Mouse (Mus musculus) testis, adult 2 months (tissue): ENCODE results near the gene Fam155a. TPM values are rescaled to one million over a fixed set of nuclear protein-coding genes. Genes with fewer than 3 reads are reported as not detected.

Source experiments
- H3K27ac ChIP-seq: fragments of 200-500 bp; 2 replicates; pipeline ENCODE4 v1.5.1; 2012; ENCODE audit warnings: low read depth, low read length; ENCODE audit not compliant: control insufficient read depth, insufficient read depth
- H3K27me3 ChIP-seq: fragments of 200-500 bp; 2 replicates; pipeline ENCODE4 v1.6.1; 2012; ENCODE audit warnings: mild to moderate bottlenecking, low read length, moderate library complexity; ENCODE audit not compliant: control insufficient read depth, insufficient read depth
- H3K36me3 ChIP-seq: fragments of 200-500 bp; 2 replicates; pipeline ENCODE4 v1.6.1; 2012; ENCODE audit warnings: mild to moderate bottlenecking, low read length; ENCODE audit not compliant: control insufficient read depth, insufficient read depth
- H3K4me1 ChIP-seq: fragments of 200-500 bp; 2 replicates; pipeline ENCODE4 v1.6.1; 2012; ENCODE audit warnings: low read length; ENCODE audit not compliant: control insufficient read depth, insufficient read depth
- H3K4me3 ChIP-seq: fragments of 200-500 bp; 2 replicates; pipeline ENCODE4 v1.5.1; 2012; ENCODE audit warnings: low read depth, mild to moderate bottlenecking, low read length, moderate library complexity, mixed read lengths; ENCODE audit not compliant: control insufficient read depth
- CTCF ChIP-seq: fragments of 200-500 bp; IDR thresholded peaks from 2 replicates; pipeline ENCODE4 v1.5.1; 2012; ENCODE audit warnings: low read depth, mild to moderate bottlenecking, inconsistent platforms, low read length, moderate library complexity; ENCODE audit not compliant: control insufficient read depth, insufficient read depth, insufficient replicate concordance
- POLR2A ChIP-seq: fragments of 200-500 bp; IDR thresholded peaks from 2 replicates; pipeline ENCODE4 v1.6.1; 2012; ENCODE audit warnings: low read depth, mild to moderate bottlenecking, inconsistent platforms, low read length, moderate library complexity; ENCODE audit not compliant: control insufficient read depth
- polyA plus RNA-seq: library from polyadenylated mRNA; depleted of rRNA; stranded (reverse); fragments of >200 nt; gene quantifications from 2 replicates; pipeline ENCODE4 v1.2.3, GENCODE M21; 2012

Fam155a gene
- polyA plus RNA-seq, 1 experiment = not detected

DNA sequence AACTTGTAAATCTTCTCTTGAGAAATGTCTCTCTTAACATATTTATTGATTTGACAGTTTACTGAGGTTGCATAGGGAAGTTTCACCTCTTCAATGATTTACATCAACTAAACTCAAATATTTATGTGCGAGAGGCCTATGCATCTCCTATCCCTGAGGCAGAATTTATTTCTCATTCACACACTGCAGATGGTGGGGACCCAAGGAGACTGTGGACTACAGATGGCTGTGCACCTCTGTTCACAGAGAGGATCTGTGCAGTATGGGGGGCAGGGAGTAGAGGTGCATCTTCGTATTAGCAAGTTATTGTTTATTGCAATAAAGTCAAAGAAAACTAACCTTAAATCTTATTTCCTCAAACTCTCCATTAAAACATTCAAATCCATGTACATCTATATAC is 346.9 kb downstream of the Fam155a start:
- Histone ChIP-seq H3K4me1 (no peaks in the 10 kb centered on the region), H3K27me3 (no peaks in the 10 kb centered on the region), H3K36me3 (no peaks in the 10 kb centered on the region), H3K27ac (no peak overlapping the region), H3K4me3 (no peak overlapping the region)
- TF ChIP-seq CTCF = no peak
- TF ChIP-seq POLR2A = no peak

DNA sequence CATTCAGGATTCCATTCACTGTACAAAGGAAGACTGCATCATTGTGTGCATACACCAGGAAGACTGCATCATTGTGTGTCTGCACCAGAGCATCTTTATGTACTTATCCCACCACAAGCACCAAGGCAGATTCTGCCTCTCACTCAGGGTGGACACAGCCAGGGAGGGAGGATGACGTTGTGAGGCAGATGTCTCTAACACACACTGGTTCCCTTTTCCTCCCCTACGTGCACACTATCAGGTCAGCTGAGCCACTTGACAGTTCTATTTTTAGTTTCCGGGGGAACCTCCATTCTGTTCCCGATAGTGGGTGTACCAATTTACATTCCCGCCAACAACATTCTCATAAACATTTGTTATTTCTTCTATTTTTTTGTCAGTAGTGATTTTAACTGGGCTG is 347.4 kb downstream of the Fam155a start:
- Histone ChIP-seq H3K4me1 (no peaks in the 10 kb centered on the region), H3K27ac (no peak overlapping the region), H3K4me3 (no peak overlapping the region), H3K36me3 (no peaks in the 10 kb centered on the region), H3K27me3 (no peaks in the 10 kb centered on the region)
- TF ChIP-seq POLR2A (no peak), CTCF (no peak)

GRCm38 (mm10) chr8:9423184-9423583 is 347.8 kb downstream of the Fam155a start:
- TF ChIP-seq CTCF (no peak), POLR2A (no peak)
- no peaks in the 10 kb centered on the region for H3K36me3 ChIP-seq
- no peak overlapping the region for H3K27ac ChIP-seq
- no peak overlapping the region for H3K4me3 ChIP-seq
- H3K4me1 ChIP-seq = no peaks in the 10 kb centered on the region
- H3K27me3 ChIP-seq = no peaks in the 10 kb centered on the region

DNA sequence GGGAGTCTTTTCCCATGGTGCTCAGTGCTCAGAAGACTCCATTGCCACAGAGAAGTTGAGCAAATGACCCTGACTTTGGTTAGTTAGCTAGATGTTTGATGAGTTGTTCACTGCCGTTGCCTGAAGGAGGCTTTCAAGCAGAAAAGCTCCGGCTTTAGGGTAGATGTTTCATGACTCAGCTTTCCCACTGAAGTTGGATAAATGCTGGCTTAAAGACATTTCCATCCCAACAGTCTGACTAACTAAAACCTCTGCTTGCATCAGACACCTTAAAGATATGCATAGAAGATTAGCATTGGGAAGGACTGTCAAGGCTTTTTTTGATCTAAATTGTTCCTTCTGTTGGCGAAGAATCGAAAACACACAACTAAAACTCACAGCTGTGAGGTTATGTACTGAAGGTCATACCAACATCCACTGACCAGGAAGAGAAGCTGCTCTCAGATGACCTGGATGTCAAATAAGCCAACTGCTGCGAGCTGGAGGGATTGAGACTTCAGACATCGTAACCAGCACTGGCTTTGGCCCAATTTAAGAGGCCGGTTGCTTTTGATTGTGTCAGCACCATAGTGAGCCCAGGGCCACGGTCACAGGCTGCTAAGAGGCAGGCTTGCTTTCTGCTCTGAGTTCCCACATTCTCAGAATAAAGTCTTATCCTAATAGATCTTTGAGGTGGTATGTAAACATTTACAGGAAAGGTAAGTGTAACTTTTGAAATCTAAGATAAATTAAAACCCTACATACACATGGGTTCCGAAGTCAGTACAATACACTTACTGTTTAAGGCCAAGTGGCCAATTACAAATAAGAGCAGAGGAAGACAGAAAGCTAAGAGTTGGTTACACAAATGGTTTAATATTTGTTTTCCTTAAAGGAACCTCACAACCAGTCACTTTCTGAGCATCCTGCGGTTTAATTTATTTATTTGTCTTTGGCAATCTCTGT is 351.8 kb downstream of the Fam155a start:
- no peaks in the 10 kb centered on the region for H3K27me3 ChIP-seq
- no peaks in the 10 kb centered on the region for H3K4me1 ChIP-seq
- H3K36me3 ChIP-seq = no peaks in the 10 kb centered on the region
- H3K4me3 ChIP-seq = no peak overlapping the region
- H3K27ac ChIP-seq = no peak overlapping the region
- TF ChIP-seq POLR2A (no peak), CTCF (no peak)

DNA sequence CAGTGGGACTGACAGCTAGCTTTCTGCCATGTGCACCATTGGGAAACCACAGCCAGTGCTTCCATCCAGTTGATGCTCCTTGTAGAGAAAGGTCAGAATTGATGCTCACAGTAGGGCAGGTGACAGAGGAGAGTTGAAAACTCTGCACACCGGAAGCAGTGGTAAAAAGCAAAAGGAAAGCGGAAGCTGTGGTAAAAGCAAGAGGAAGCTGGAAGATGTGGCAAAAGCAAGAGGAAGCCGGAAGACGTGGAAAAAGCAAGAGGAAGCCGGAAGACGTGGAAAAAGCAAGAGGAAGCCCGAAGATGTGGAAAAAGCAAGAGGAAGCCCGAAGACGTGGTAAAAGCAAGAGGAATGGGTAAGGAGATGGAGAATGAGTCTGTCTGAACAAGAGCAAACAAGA is 354.8 kb downstream of the Fam155a start:
- Histone ChIP-seq H3K27ac (no peak overlapping the region), H3K27me3 (no peaks in the 10 kb centered on the region), H3K36me3 (no peaks in the 10 kb centered on the region), H3K4me3 (no peak overlapping the region), H3K4me1 (no peaks in the 10 kb centered on the region)
- TF ChIP-seq CTCF (no peak), POLR2A (no peak)

DNA sequence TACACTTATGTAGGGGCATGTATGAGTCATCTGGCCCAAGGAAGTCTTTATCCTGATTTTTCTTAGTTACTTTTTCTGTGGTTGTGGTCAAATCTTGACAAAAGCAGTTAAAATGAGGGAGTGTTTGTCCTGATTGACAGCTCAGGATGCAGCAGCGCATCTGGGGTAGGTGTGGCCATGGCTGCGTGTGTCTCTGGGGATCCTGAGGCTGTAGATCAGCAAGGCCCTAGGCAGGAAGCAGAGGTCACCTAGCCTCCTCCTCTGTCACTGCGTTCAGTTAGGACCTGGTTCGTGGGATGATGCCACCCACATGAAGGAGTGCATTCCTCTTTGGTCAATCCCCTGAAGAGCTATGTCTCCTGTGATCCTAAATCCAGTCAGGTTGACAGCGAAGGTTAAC is 362.5 kb downstream of the Fam155a start:
- Histone ChIP-seq H3K27ac (no peak overlapping the region), H3K4me1 (no peaks in the 10 kb centered on the region), H3K27me3 (no peaks in the 10 kb centered on the region), H3K4me3 (no peak overlapping the region), H3K36me3 (no peaks in the 10 kb centered on the region)
- TF ChIP-seq POLR2A (no peak), CTCF (no peak)

- no peak overlapping the region for H3K4me3 ChIP-seq
- no peak overlapping the region for H3K27ac ChIP-seq
- H3K4me1 ChIP-seq = no peaks in the 10 kb centered on the region
- H3K27me3 ChIP-seq = no peaks in the 10 kb centered on the region
- no peaks in the 10 kb centered on the region for H3K36me3 ChIP-seq
- TF ChIP-seq POLR2A (no peak), CTCF (no peak)
Observed at GRCm38 (mm10) chr8:9406204-9406603, 364.8 kb downstream of the Fam155a start.
